Mouse (Mus musculus) thymus, postnatal 14 days (tissue): ENCODE measurements around the gene Prickle4.

Source experiments
- DNase-seq: peaks from one replicate; pipeline ENCODE4 v3.0.0; 2021

Prickle4 gene

GRCm38 (mm10) chr17:47704692-47705091 is 10.2 kb upstream of the Prickle4 start:
- peak; percentile 26 for DNase-seq

- DNase-seq: no peak
Observed at GRCm38 (mm10) chr17:47703556-47703955, 9.0 kb upstream of the Prickle4 start.

GRCm38 (mm10) chr17:47702548-47703345 is 8.2 kb upstream of the Prickle4 start:
- no peak for DNase-seq

- DNase-seq: no peak
Observed at GRCm38 (mm10) chr17:47701793-47702192, 7.3 kb upstream of the Prickle4 start.

GRCm38 (mm10) chr17:47699055-47699454 is 4.5 kb upstream of the Prickle4 start:
- DNase-seq: no peak

- DNase-seq: no peak
Observed at GRCm38 (mm10) chr17:47698156-47698555, 3.6 kb upstream of the Prickle4 start.

GRCm38 (mm10) chr17:47695337-47695710 is 788 bp upstream of the Prickle4 start:
- DNase-seq: no peak

- no peak for DNase-seq
Observed at GRCm38 (mm10) chr17:47694442-47694502, 264 bp downstream of the Prickle4 start, which contains the start of gene Gm21981. Gm21981 (minus strand) TSS chr17:47694455.

GRCm38 (mm10) chr17:47693671-47694441 is 680 bp downstream of the Prickle4 start:
- no peak for DNase-seq

- no peak for DNase-seq
Observed at GRCm38 (mm10) chr17:47691650-47692049, 2.9 kb downstream of the Prickle4 start.

- DNase-seq: no peak
Observed at GRCm38 (mm10) chr17:47689894-47690293, 4.6 kb downstream of the Prickle4 start.

GRCm38 (mm10) chr17:47688608-47689575 is 5.6 kb downstream of the Prickle4 start, which contains the start of gene Frs3:
Frs3 (plus strand) TSS chr17:47689030.
- DNase-seq: peak; percentile 65

- DNase-seq: no peak
Observed at GRCm38 (mm10) chr17:47688344-47688607, 6.3 kb downstream of the Prickle4 start, which contains the start of gene Tomm6. Tomm6 (minus strand) TSS chr17:47688386.

- DNase-seq: peak; percentile 95
Observed at GRCm38 (mm10) chr17:47687409-47688343, 6.9 kb downstream of the Prickle4 start.

GRCm38 (mm10) chr17:47682836-47683235 is 11.7 kb downstream of the Prickle4 start:
- DNase-seq: no peak

- no peak for DNase-seq
Observed at GRCm38 (mm10) chr17:47678702-47679101, 15.8 kb downstream of the Prickle4 start.

GRCm38 (mm10) chr17:47678238-47678637 is 16.3 kb downstream of the Prickle4 start:
- no peak for DNase-seq

- peak; percentile 52 for DNase-seq
Observed at GRCm38 (mm10) chr17:47676581-47676980, 18.0 kb downstream of the Prickle4 start.

GRCm38 (mm10) chr17:47672311-47673111 is 22.0 kb downstream of the Prickle4 start:
- DNase-seq: no peak

GRCm38 (mm10) chr17:47671988-47672310 is 22.6 kb downstream of the Prickle4 start:
- no peak for DNase-seq

- DNase-seq: no peak
Observed at GRCm38 (mm10) chr17:47669166-47669565, 25.4 kb downstream of the Prickle4 start.

GRCm38 (mm10) chr17:47664474-47664873 is 30.1 kb downstream of the Prickle4 start:
- no peak for DNase-seq
